Mouse (Mus musculus) hindbrain, embryonic 11.5 days (tissue): Measurements from ENCODE around the gene Tuba1b. TPM values are rescaled to one million over a fixed set of nuclear protein-coding genes. Genes with fewer than 3 reads are reported as not detected.
A peak's percentile ranks its signal among the peaks of the same experiment; 100 is the strongest.
"Not testable (repeated sequence)": the region's sequence is repeated elsewhere in the genome, so short reads cannot be mapped to it uniquely, and the experiment has no call there.

ENCODE experiments used
- ATAC-seq: fragments of 200-750 bp; cut with Nextera tagmentation; 2 replicates; pipeline ENCODE4 v1.8.0; 2017; ENCODE audit warnings: mild to moderate bottlenecking, moderate TSS enrichment, moderate library complexity; ENCODE audit not compliant: low FRiP score
- DNase-seq: peaks from one replicate; pipeline ENCODE4 v3.0.0-alpha.2; 2015; ENCODE audit warnings: low spot score
- H3K27ac ChIP-seq: fragments of 300-500 bp; sonication (generic); 2 replicates; pipeline ENCODE4 v1.5.1; 2014; ENCODE audit warnings: mild to moderate bottlenecking, low read depth, low read length
- H3K27me3 ChIP-seq: fragments of 300-500 bp; sonication (generic); 2 replicates; pipeline ENCODE4 v1.6.1; 2014; ENCODE audit warnings: mild to moderate bottlenecking, low read length, moderate library complexity, mixed read lengths; ENCODE audit not compliant: control insufficient read depth, insufficient read depth
- H3K36me3 ChIP-seq: fragments of 300-500 bp; sonication (generic); 2 replicates; pipeline ENCODE4 v1.6.1; 2014; ENCODE audit warnings: mild to moderate bottlenecking, low read length, moderate library complexity, mixed read lengths; ENCODE audit not compliant: control insufficient read depth, insufficient read depth
- H3K4me1 ChIP-seq: fragments of 300-500 bp; sonication (generic); replicated peaks from 2 replicates; pipeline ENCODE4 v1.6.1; 2014; ENCODE audit warnings: low read length, mixed read lengths; ENCODE audit not compliant: control insufficient read depth, insufficient read depth
- H3K4me2 ChIP-seq: fragments of 300-500 bp; sonication (generic); replicated peaks from 2 replicates; pipeline ENCODE4 v1.6.1; 2014; ENCODE audit warnings: mild to moderate bottlenecking, low read depth, low read length
- H3K4me3 ChIP-seq: fragments of 300-500 bp; sonication (generic); 2 replicates; pipeline ENCODE4 v1.5.1; 2014; ENCODE audit warnings: low read depth, low read length
- H3K9ac ChIP-seq: fragments of 300-500 bp; sonication (generic); 2 replicates; pipeline ENCODE4 v1.6.1; 2014; ENCODE audit warnings: low read depth, low read length
- H3K9me3 ChIP-seq: fragments of 300-500 bp; sonication (generic); 2 replicates; pipeline ENCODE4 v1.6.1; 2016; ENCODE audit warnings: low read length; ENCODE audit not compliant: control insufficient read depth
- WGBS: fragments of 180-500 bp; shearing (Covaris S2); extraction: QIAGEN DNeasy Blood & Tissue Kit; methylation state at CpG from one replicate; pipeline ENCODE4 v1.1.7; 2014; 5-methylcytosine and 5-hydroxymethylcytosine counted together
- polyA plus RNA-seq: library from polyadenylated mRNA; unstranded; fragments of >200 nt; fragmentation: Nextera tagmentation; extraction: Ambion mirVana; gene quantifications from 2 replicates; pipeline ENCODE4 v1.2.1, GENCODE M21; 2014

Gene Tuba1b
- polyA plus RNA-seq, 1 experiment from 2014 or later: 1,792 TPM

- peak overlapping the region; percentile 94 for H3K9ac ChIP-seq
- H3K27ac ChIP-seq: peak overlapping the region; percentile 96; the same call in 1 of the 2 replicates
- H3K36me3 ChIP-seq, H3K4me1 ChIP-seq, H3K9me3 ChIP-seq, H3K27me3 ChIP-seq, ATAC-seq, DNase-seq: not testable (repeated sequence)
- WGBS: 18% methylated on average over 8 of the region's 9 CpGs
- H3K4me2 ChIP-seq: peak overlapping the region; percentile 88
- H3K4me3 ChIP-seq: peak overlapping the region; percentile 72
These were observed 1.2 kb downstream of the Tuba1b start for GRCm38 (mm10) chr15:98933004-98933671.

GRCm38 (mm10) chr15:98930998-98931397, 3.4 kb downstream of the Tuba1b start:
- Histone ChIP-seq H3K4me1 (peaks cover 7% of the 10 kb centered on the region), H3K4me2 (no peak overlapping the region), H3K4me3 (no peak overlapping the region), H3K36me3 (no peaks in the 10 kb centered on the region), H3K9me3 (no peaks in the 10 kb centered on the region), H3K27ac (no peak overlapping the region), H3K27me3 (no peaks in the 10 kb centered on the region), H3K9ac (no peak overlapping the region)
- 92% methylated on average over 3 of the region's 3 CpGs for WGBS
- no peak for ATAC-seq
- no peak for DNase-seq

DNA sequence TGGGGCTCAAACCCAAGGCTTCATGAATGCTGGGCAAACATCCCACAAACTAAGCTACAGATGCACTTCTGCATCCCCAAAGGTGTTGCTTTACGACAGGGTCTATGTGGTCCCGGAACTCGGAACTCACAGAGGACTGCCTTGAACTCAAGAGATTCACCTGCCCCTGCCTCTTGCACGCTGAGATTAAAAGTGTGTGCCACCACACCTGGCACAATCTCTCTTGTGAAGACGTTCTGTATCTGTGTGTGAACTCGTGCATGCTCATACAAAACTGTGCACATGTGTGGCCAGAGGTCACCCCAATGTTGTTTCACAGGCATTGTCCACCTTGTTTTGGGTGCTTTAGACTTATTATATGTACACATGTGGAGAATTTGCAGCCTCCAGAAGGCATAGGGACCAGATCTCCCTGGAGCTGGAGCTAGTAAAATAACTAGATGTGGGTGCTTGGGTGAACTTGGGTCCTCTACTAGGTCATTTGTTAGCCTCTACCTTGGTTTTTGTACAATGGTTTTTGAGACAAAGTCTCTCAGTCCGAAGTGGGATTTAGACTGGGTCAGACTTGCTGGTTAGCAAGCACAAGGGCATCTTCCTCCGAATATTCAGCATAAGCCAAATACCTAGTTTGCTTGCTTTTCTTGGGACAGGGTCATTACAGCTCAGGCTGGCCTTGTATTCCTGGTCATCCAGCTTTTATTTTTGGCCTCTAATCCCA, 4.2 kb downstream of the Tuba1b start:
- H3K27me3 ChIP-seq: no peaks in the 10 kb centered on the region
- H3K4me2 ChIP-seq: no peak overlapping the region
- no peak overlapping the region for H3K4me3 ChIP-seq
- no peaks in the 10 kb centered on the region for H3K9me3 ChIP-seq
- no peak overlapping the region for H3K9ac ChIP-seq
- DNase-seq (no peak), ATAC-seq (no peak)
- H3K36me3 ChIP-seq: no peaks in the 10 kb centered on the region
- H3K4me1 ChIP-seq: peaks cover 2% of the 10 kb centered on the region; the same call in 1 of the 2 replicates
- WGBS: 55% methylated on average over 8 of the region's 8 CpGs
- H3K27ac ChIP-seq: peak overlapping the region; percentile 51; the same call in 1 of the 2 replicates

DNA sequence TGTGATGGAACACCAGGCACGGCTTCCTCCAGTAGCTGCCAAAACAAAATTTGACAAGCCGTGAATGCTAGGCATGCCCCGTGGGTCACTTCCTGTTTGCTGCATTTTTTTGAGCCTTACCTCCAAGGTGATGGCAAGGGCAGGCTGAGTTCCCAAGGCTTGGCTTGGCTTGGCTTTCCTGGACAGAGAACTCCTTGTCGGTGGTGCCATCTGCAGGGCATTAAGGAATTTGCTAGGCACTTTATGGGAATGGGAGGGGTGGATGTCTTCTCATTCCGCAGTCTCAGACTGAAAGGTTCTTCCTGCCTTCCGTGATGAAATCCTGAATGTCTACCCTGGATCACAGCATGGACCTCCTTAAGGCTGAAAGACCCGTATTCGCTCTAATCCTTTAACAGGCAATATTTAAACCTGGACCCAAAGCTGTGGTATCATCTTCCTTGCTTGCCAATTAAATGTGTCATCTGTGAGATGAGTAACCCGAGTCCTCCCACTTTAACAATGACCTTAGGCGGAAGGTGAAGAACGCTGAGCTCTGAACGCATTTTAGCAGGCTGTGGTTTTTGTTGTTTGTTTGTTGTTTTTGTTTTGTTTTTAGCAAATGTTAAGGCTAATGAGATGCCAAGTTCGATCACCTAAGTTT, 5.6 kb downstream of the Tuba1b start:
- 18% methylated on average over 13 of the region's 13 CpGs for WGBS
- peak; percentile 38; the same call in 1 of the 2 replicates for ATAC-seq

DNA sequence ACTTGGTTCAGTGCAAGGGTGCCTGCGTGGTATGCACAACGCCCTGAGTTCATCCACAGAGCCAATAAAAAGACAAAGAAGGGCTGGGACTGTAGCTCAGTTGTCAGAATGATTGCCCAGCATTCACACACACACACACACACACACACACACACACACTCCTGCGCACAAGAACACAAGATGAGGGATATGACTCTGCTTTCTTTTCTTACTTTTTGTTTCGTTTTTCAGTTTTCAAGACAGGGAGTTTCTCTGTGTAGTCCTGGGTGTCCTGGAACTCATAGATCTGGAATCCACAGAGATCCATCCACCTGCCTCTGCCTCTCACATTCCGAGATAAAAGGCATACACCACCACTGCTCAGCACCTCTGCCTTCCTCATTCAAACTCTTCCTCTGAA, 6.8 kb downstream of the Tuba1b start:
- no peak overlapping the region for H3K9ac ChIP-seq
- 87% methylated on average over 5 of the region's 5 CpGs for WGBS
- H3K4me3 ChIP-seq: no peak overlapping the region
- H3K4me2 ChIP-seq: no peak overlapping the region
- 0 out of 2 replicates have a peak, but pooled peaks cover 2% of the 10 kb centered on the region for H3K4me1 ChIP-seq
- H3K36me3 ChIP-seq: no peaks in the 10 kb centered on the region
- H3K27me3 ChIP-seq: no peaks in the 10 kb centered on the region
- DNase-seq: no peak
- no peak for ATAC-seq
- H3K27ac ChIP-seq: no peak overlapping the region
- H3K9me3 ChIP-seq: no peaks in the 10 kb centered on the region

More for the DNA sequence above, 5.6 kb downstream of the Tuba1b start:
- Histone ChIP-seq H3K4me3 (no peak overlapping the region), H3K4me2 (no peak overlapping the region), H3K9ac (no peak overlapping the region), H3K36me3 (no peaks in the 10 kb centered on the region), H3K9me3 (no peaks in the 10 kb centered on the region), H3K27me3 (no peaks in the 10 kb centered on the region), H3K4me1 (0 out of 2 replicates have a peak, but pooled peaks cover 2% of the 10 kb centered on the region), H3K27ac (no peak overlapping the region)
- peak; percentile 77 for DNase-seq

DNA sequence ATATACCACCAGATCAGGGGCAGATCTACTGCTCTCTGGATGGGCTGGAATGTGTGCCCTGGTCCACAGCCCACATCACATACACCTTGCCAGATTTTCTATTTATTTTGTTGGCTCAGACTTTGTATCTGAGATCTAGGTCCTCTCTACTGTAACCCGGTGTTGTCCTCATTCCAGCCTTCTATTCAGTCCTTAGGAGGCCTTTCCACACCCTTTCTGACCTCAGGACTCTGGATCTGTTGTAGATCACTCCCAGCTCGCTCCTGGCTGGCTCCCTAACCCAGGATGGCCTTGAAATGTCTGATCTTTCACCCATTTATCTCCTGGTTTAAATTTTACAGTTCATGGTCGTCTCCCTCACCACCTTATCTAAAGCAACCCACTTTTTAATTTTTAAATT, 9.7 kb downstream of the Tuba1b start:
- Histone ChIP-seq H3K4me1 (no peaks in the 10 kb centered on the region), H3K36me3 (no peaks in the 10 kb centered on the region), H3K9me3 (no peaks in the 10 kb centered on the region), H3K27ac (no peak overlapping the region), H3K4me2 (no peak overlapping the region), H3K27me3 (no peaks in the 10 kb centered on the region), H3K4me3 (no peak overlapping the region), H3K9ac (no peak overlapping the region)
- no peak for DNase-seq
- no peak for ATAC-seq
- 78% methylated on average over 3 of the region's 3 CpGs for WGBS

DNA sequence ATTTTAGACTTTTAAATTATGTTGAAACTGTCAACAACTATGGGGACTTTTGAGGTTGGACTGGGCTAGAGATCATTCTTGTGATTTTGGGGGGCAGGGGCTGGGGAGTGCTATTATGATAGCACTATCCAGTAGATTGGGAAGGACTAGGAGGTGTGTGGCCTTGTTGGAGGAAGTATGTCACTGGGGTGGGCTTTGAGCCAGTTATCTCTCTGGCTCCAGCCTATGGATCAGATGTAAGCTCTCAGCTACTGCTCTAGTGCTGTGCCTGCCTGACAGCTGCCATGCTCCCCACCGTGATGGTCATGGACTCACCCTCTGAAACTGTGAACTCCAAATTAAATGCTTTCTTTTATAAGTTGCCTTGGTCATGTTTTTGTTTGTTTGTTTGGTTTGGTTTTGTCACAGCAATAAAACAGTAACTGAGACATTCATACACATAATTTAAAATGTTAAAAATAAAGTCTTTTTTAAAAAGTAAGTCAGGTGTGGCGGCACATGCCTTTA, 11.3 kb downstream of the Tuba1b start:
- no peak overlapping the region for H3K4me2 ChIP-seq
- no peaks in the 10 kb centered on the region for H3K27me3 ChIP-seq
- ATAC-seq (no peak), DNase-seq (no peak)
- no peak overlapping the region for H3K27ac ChIP-seq
- 84% methylated on average over 2 of the region's 2 CpGs for WGBS
- H3K36me3 ChIP-seq: no peaks in the 10 kb centered on the region
- H3K9ac ChIP-seq: no peak overlapping the region
- no peak overlapping the region for H3K4me3 ChIP-seq
- no peaks in the 10 kb centered on the region; the same call in 1 of the 2 replicates for H3K4me1 ChIP-seq
- no peaks in the 10 kb centered on the region for H3K9me3 ChIP-seq

GRCm38 (mm10) chr15:98922581-98922980, 11.8 kb downstream of the Tuba1b start:
- no peaks in the 10 kb centered on the region for H3K9me3 ChIP-seq
- no peak overlapping the region for H3K27ac ChIP-seq
- H3K4me1 ChIP-seq: no peaks in the 10 kb centered on the region; the same call in 1 of the 2 replicates
- no peak overlapping the region for H3K4me3 ChIP-seq
- ATAC-seq (no peak), DNase-seq (no peak)
- no peaks in the 10 kb centered on the region for H3K27me3 ChIP-seq
- H3K4me2 ChIP-seq: no peak overlapping the region; the same call in 1 of the 2 replicates
- H3K9ac ChIP-seq: no peak overlapping the region
- no peaks in the 10 kb centered on the region for H3K36me3 ChIP-seq
- 64% methylated on average over 3 of the region's 3 CpGs for WGBS
